Mouse (Mus musculus) heart, embryonic 15.5 days (tissue): ENCODE data around the gene Angpt4. TPM values are rescaled to one million over a fixed set of nuclear protein-coding genes. Genes with fewer than 3 reads are reported as not detected.

Experiments used
- ATAC-seq: fragments of 200-750 bp; cut with Nextera tagmentation; replicated peaks from 2 replicates; pipeline ENCODE4 v1.8.0; 2017; ENCODE audit warnings: low read depth, moderate TSS enrichment; ENCODE audit not compliant: insufficient number of reproducible peaks, insufficient read depth, low FRiP score
- H3K27ac ChIP-seq: fragments of 300-500 bp; sonication (generic); 2 replicates; pipeline ENCODE4 v1.5.1; 2015; ENCODE audit warnings: mild to moderate bottlenecking, inconsistent platforms
- H3K27me3 ChIP-seq: fragments of 300-500 bp; sonication (generic); 2 replicates; pipeline ENCODE4 v1.6.1; 2015; ENCODE audit warnings: inconsistent platforms
- H3K36me3 ChIP-seq: fragments of 300-500 bp; sonication (generic); 2 replicates; pipeline ENCODE4 v1.6.1; 2015; ENCODE audit warnings: mild to moderate bottlenecking, inconsistent platforms
- H3K4me1 ChIP-seq: fragments of 300-500 bp; sonication (generic); replicated peaks from 2 replicates; pipeline ENCODE4 v1.6.1; 2015; ENCODE audit warnings: inconsistent platforms
- H3K4me2 ChIP-seq: fragments of 300-500 bp; sonication (generic); 2 replicates; pipeline ENCODE4 v1.6.1; 2015; ENCODE audit warnings: inconsistent platforms, mild to moderate bottlenecking, moderate library complexity
- H3K4me3 ChIP-seq: fragments of 300-500 bp; sonication (generic); 2 replicates; pipeline ENCODE4 v1.5.1; 2015; ENCODE audit warnings: mild to moderate bottlenecking, inconsistent platforms
- H3K9ac ChIP-seq: fragments of 300-500 bp; sonication (generic); 2 replicates; pipeline ENCODE4 v1.6.1; 2015; ENCODE audit warnings: mild to moderate bottlenecking, inconsistent platforms
- H3K9me3 ChIP-seq: fragments of 300-500 bp; sonication (generic); replicated peaks from 2 replicates; pipeline ENCODE4 v1.6.1; 2016; ENCODE audit warnings: inconsistent platforms
- WGBS: fragments of 180-500 bp; shearing (Covaris S2); methylation state at CpG from one replicate; pipeline ENCODE4 v1.1.7; 2015; ENCODE audit warnings: mixed read lengths; 5-methylcytosine and 5-hydroxymethylcytosine counted together
- polyA plus RNA-seq: library from polyadenylated mRNA; unstranded; fragments of >200 nt; fragmentation: Nextera tagmentation; extraction: Ambion mirVana; gene quantifications from 2 replicates; pipeline ENCODE4 v1.2.1, GENCODE M21; 2015

Gene Angpt4
- polyA plus RNA-seq, 1 experiment from 2014 or later: 0.30 TPM

GRCm38 (mm10) chr2:151894209-151894980 is 16.6 kb upstream of the Angpt4 start:
- Histone ChIP-seq H3K9me3 (no peaks in the 10 kb centered on the region), H3K4me2 (no peak overlapping the region), H3K27ac (no peak overlapping the region), H3K4me3 (no peak overlapping the region), H3K9ac (no peak overlapping the region), H3K36me3 (no peaks in the 10 kb centered on the region), H3K27me3 (no peaks in the 10 kb centered on the region), H3K4me1 (no peaks in the 10 kb centered on the region)
- ATAC-seq: no peak
- WGBS: 66% methylated on average over 8 of the region's 8 CpGs

- Histone ChIP-seq H3K27ac (no peak overlapping the region), H3K36me3 (no peaks in the 10 kb centered on the region), H3K4me2 (no peak overlapping the region), H3K27me3 (0 out of 2 replicates have a peak, but pooled peaks cover under 1% of the 10 kb centered on the region), H3K4me1 (no peaks in the 10 kb centered on the region), H3K4me3 (no peak overlapping the region), H3K9ac (no peak overlapping the region), H3K9me3 (no peaks in the 10 kb centered on the region)
- no peak for ATAC-seq
- WGBS: 67% methylated on average over 5 of the region's 5 CpGs
Observed at GRCm38 (mm10) chr2:151895911-151896310, 15.1 kb upstream of the Angpt4 start.

GRCm38 (mm10) chr2:151898106-151898505 is 12.9 kb upstream of the Angpt4 start:
- Histone ChIP-seq H3K9ac (no peak overlapping the region), H3K9me3 (no peaks in the 10 kb centered on the region), H3K4me2 (no peak overlapping the region), H3K27me3 (0 out of 2 replicates have a peak, but pooled peaks cover 3% of the 10 kb centered on the region), H3K36me3 (no peaks in the 10 kb centered on the region), H3K4me1 (no peaks in the 10 kb centered on the region), H3K4me3 (no peak overlapping the region), H3K27ac (no peak overlapping the region)
- 60% methylated on average over 1 of the region's 1 CpGs for whole genome bisulfite sequencing
- ATAC-seq: no peak

GRCm38 (mm10) chr2:151900845-151901244 is 10.2 kb upstream of the Angpt4 start:
- 0 out of 2 replicates have a peak, but pooled peaks cover 3% of the 10 kb centered on the region for H3K27me3 ChIP-seq
- no peak overlapping the region for H3K9ac ChIP-seq
- WGBS: 64% methylated on average over 4 of the region's 4 CpGs
- H3K4me1 ChIP-seq: no peaks in the 10 kb centered on the region
- no peak overlapping the region for H3K4me2 ChIP-seq
- no peak for ATAC-seq
- no peaks in the 10 kb centered on the region for H3K9me3 ChIP-seq
- H3K36me3 ChIP-seq: no peaks in the 10 kb centered on the region
- no peak overlapping the region for H3K4me3 ChIP-seq
- no peak overlapping the region for H3K27ac ChIP-seq

- Histone ChIP-seq H3K4me2 (no peak overlapping the region), H3K27me3 (0 out of 2 replicates have a peak, but pooled peaks cover 3% of the 10 kb centered on the region), H3K4me3 (no peak overlapping the region), H3K9ac (no peak overlapping the region), H3K36me3 (no peaks in the 10 kb centered on the region), H3K27ac (no peak overlapping the region), H3K4me1 (no peaks in the 10 kb centered on the region), H3K9me3 (no peaks in the 10 kb centered on the region)
- ATAC-seq: no peak
- WGBS: 80% methylated on average over 6 of the region's 6 CpGs
Observed at GRCm38 (mm10) chr2:151903267-151903666, 7.7 kb upstream of the Angpt4 start.

GRCm38 (mm10) chr2:151903933-151904332 is 7.1 kb upstream of the Angpt4 start:
- H3K9ac ChIP-seq: no peak overlapping the region
- H3K4me3 ChIP-seq: no peak overlapping the region
- H3K36me3 ChIP-seq: no peaks in the 10 kb centered on the region
- ATAC-seq: no peak
- H3K4me2 ChIP-seq: no peak overlapping the region
- 0 out of 2 replicates have a peak, but pooled peaks cover 3% of the 10 kb centered on the region for H3K27me3 ChIP-seq
- no peak overlapping the region for H3K27ac ChIP-seq
- WGBS: 61% methylated on average over 4 of the region's 4 CpGs
- no peaks in the 10 kb centered on the region for H3K4me1 ChIP-seq
- H3K9me3 ChIP-seq: no peaks in the 10 kb centered on the region

GRCm38 (mm10) chr2:151904636-151905035 is 6.4 kb upstream of the Angpt4 start:
- no peaks in the 10 kb centered on the region for H3K36me3 ChIP-seq
- H3K9ac ChIP-seq: no peak overlapping the region
- H3K27me3 ChIP-seq: 0 out of 2 replicates have a peak, but pooled peaks cover 3% of the 10 kb centered on the region
- H3K27ac ChIP-seq: no peak overlapping the region
- ATAC-seq: no peak
- no peak overlapping the region for H3K4me3 ChIP-seq
- H3K4me1 ChIP-seq: no peaks in the 10 kb centered on the region
- H3K9me3 ChIP-seq: no peaks in the 10 kb centered on the region
- 43% methylated on average over 3 of the region's 3 CpGs for WGBS
- H3K4me2 ChIP-seq: no peak overlapping the region

- Histone ChIP-seq H3K9ac (no peak overlapping the region), H3K4me2 (no peak overlapping the region), H3K4me3 (no peak overlapping the region), H3K27me3 (no peaks in the 10 kb centered on the region), H3K4me1 (peaks cover 13% of the 10 kb centered on the region), H3K9me3 (no peaks in the 10 kb centered on the region), H3K36me3 (no peaks in the 10 kb centered on the region), H3K27ac (no peak overlapping the region)
- no peak for ATAC-seq
- 73% methylated on average over 2 of the region's 2 CpGs for WGBS
Observed at GRCm38 (mm10) chr2:151907020-151907419, 4.0 kb upstream of the Angpt4 start.

GRCm38 (mm10) chr2:151909386-151909785 is 1.6 kb upstream of the Angpt4 start:
- no peaks in the 10 kb centered on the region for H3K9me3 ChIP-seq
- WGBS: 69% methylated on average over 3 of the region's 3 CpGs
- ATAC-seq: no peak
- no peak overlapping the region for H3K27ac ChIP-seq
- H3K27me3 ChIP-seq: no peaks in the 10 kb centered on the region
- no peak overlapping the region for H3K4me2 ChIP-seq
- H3K4me1 ChIP-seq: peaks cover 13% of the 10 kb centered on the region
- H3K4me3 ChIP-seq: no peak overlapping the region
- no peaks in the 10 kb centered on the region for H3K36me3 ChIP-seq
- no peak overlapping the region for H3K9ac ChIP-seq

GRCm38 (mm10) chr2:151910498-151910897 is 512 bp upstream of the Angpt4 start:
- H3K36me3 ChIP-seq: no peaks in the 10 kb centered on the region
- H3K27ac ChIP-seq: no peak overlapping the region
- H3K27me3 ChIP-seq: 0 out of 2 replicates have a peak, but pooled peaks cover 5% of the 10 kb centered on the region
- no peak for ATAC-seq
- H3K9me3 ChIP-seq: no peaks in the 10 kb centered on the region
- H3K4me1 ChIP-seq: peaks cover 13% of the 10 kb centered on the region
- H3K4me3 ChIP-seq: no peak overlapping the region
- 42% methylated on average over 5 of the region's 5 CpGs for WGBS
- H3K9ac ChIP-seq: no peak overlapping the region
- no peak overlapping the region for H3K4me2 ChIP-seq

- ATAC-seq: no peak
- WGBS: 68% methylated on average over 3 of the region's 3 CpGs
- Histone ChIP-seq H3K9ac (no peak overlapping the region), H3K36me3 (no peaks in the 10 kb centered on the region), H3K27me3 (0 out of 2 replicates have a peak, but pooled peaks cover 5% of the 10 kb centered on the region), H3K4me3 (no peak overlapping the region), H3K9me3 (no peaks in the 10 kb centered on the region), H3K27ac (no peak overlapping the region), H3K4me1 (peaks cover 13% of the 10 kb centered on the region), H3K4me2 (no peak overlapping the region)
Observed at GRCm38 (mm10) chr2:151911751-151912150, 741 bp downstream of the Angpt4 start.

GRCm38 (mm10) chr2:151914120-151914519 is 3.1 kb downstream of the Angpt4 start:
- no peak overlapping the region for H3K9ac ChIP-seq
- ATAC-seq: no peak
- WGBS: 71% methylated on average over 5 of the region's 5 CpGs
- no peak overlapping the region for H3K4me2 ChIP-seq
- H3K36me3 ChIP-seq: no peaks in the 10 kb centered on the region
- H3K4me3 ChIP-seq: no peak overlapping the region
- H3K9me3 ChIP-seq: no peaks in the 10 kb centered on the region
- H3K4me1 ChIP-seq: peaks cover 14% of the 10 kb centered on the region
- no peak overlapping the region for H3K27ac ChIP-seq
- 0 out of 2 replicates have a peak, but pooled peaks cover 5% of the 10 kb centered on the region for H3K27me3 ChIP-seq
